Mouse (Mus musculus): ENCODE results near the gene Vcl. TPM values are rescaled to one million over a fixed set of nuclear protein-coding genes. Genes with fewer than 3 reads are reported as not detected.

The Vcl gene
- polyA plus RNA-seq, 1 experiment from 2014 or later, result 43.8 TPM

GRCm38 (mm10) chr14:21048879-21049278 lies 119.7 kb downstream of the Vcl start:
- H3K27ac ChIP-seq (replicated peaks; ENCODE audit: low read depth, low read length), result no peak overlapping the region
- no peak overlapping the region for H3K9ac ChIP-seq (replicated peaks; ENCODE audit: low read length)
- no peak overlapping the region for H3K4me3 ChIP-seq (ENCODE audit: low read depth, low read length)
- no peaks in the 10 kb centered on the region for H3K4me1 ChIP-seq (ENCODE audit: control insufficient read depth, insufficient read depth, low read length)
- peak; percentile 43 for DNase-seq (ENCODE audit: low spot score)
- H3K9me3 ChIP-seq (replicated peaks; ENCODE audit: control insufficient read depth, low read length), result no peaks in the 10 kb centered on the region
- no peak overlapping the region for H3K4me2 ChIP-seq (ENCODE audit: low read depth, low read length)
- no peak for ATAC-seq (replicated peaks; ENCODE audit: insufficient number of reproducible peaks, low FRiP score, low TSS enrichment, low read depth)
- no peaks in the 10 kb centered on the region for H3K36me3 ChIP-seq (replicated peaks; ENCODE audit: control insufficient read depth, insufficient read depth, low read depth, low read length)
- H3K27me3 ChIP-seq (ENCODE audit: control insufficient read depth, insufficient read depth, low read length), result no peaks in the 10 kb centered on the region

GRCm38 (mm10) chr14:21050734-21051133 lies 121.5 kb downstream of the Vcl start:
- H3K9ac ChIP-seq (replicated peaks; ENCODE audit: low read length), result no peak overlapping the region
- 76% methylated on average over 3 of the region's 3 CpGs for WGBS
- DNase-seq (ENCODE audit: low spot score), result peak; percentile 42
- H3K9me3 ChIP-seq (replicated peaks; ENCODE audit: control insufficient read depth, low read length), result no peaks in the 10 kb centered on the region
- no peak overlapping the region for H3K27ac ChIP-seq (replicated peaks; ENCODE audit: low read depth, low read length)
- H3K4me2 ChIP-seq (ENCODE audit: low read depth, low read length), result no peak overlapping the region
- H3K27me3 ChIP-seq (ENCODE audit: control insufficient read depth, insufficient read depth, low read length), result no peaks in the 10 kb centered on the region
- H3K4me1 ChIP-seq (ENCODE audit: control insufficient read depth, insufficient read depth, low read length), result no peaks in the 10 kb centered on the region
- H3K36me3 ChIP-seq (replicated peaks; ENCODE audit: control insufficient read depth, insufficient read depth, low read depth, low read length), result no peaks in the 10 kb centered on the region
- no peak overlapping the region for H3K4me3 ChIP-seq (ENCODE audit: low read depth, low read length)
- ATAC-seq (replicated peaks; ENCODE audit: insufficient number of reproducible peaks, low FRiP score, low TSS enrichment, low read depth), result no peak

DNA sequence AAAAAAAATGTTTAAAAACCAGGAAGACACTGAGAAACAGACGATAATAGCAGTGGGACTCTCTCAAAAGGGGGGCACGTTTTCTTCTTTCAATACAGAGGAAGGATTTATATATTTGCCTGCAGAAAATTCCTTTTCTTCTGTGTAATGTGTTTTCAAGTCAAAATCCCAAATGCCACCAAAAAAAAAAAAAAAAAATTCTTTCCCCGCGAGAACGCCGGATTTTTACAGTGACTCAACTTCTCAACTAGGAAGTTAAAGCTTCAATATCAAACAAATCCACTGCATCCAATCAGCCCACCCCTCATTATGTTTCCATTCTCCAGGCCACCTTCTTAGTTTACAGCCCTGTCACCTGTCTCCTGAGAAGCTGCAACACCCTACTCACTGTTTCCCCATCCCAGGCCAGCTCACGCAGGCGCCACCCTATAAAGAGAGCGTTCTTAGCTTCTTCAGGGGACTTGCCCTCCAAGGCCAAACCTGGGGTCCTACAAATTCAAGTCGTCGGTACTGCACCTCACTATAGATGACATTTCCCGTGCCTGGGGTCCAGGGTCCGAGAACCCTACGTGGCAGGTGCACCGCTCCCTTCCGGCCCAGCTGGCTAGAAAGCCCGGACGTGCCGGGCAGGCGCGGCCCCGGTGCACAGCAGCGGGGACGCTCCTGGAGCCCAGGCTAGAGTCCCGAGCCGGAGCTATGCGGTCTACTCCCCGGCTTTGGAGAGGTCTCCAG lies 122.3 kb downstream of the Vcl start:
- peak overlapping the region; percentile 85 for H3K4me2 ChIP-seq (ENCODE audit: low read depth, low read length)
- 12% methylated on average over 28 of the region's 28 CpGs for WGBS

DNA sequence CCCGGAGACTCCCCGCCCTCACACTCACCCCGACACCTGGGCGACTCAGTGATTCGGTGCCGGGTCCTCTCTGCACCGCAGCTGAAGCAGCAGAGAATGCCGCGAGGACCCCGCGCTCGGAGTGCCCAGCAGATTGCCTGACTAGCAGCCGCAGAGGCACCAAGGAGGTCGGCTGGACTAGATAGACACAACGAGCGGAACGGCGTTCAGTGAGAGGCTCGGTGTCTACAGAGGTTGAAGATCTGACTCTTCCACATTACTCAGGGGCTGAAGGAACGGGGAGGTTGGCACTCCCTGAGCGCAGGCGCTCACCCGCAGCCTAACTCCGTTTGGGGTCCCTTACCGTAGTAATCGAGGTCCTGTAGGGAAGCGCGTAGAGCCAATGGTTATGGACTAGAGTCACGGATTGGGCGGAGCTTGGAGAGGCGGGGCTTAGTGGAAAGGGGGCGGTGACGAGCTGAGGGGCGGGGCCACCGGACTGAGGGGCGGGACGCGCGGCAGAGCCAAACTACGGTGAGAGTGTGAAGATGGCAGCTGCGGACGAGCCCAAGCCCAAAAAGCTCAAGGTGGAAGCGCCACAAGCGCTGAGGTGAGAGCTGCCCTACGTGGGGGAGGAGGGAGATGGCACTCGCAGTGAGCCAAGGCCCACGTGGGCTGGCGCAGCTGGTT lies 123.0 kb downstream of the Vcl start, which contains the start of the genes Ap3m1 and Adk:
Gene Ap3m1 (minus strand): TSS at position 397 of the 669 bp plus-strand sequence.
Gene Adk (plus strand): TSS at position 463 of the 669 bp plus-strand sequence.
- Histone ChIP-seq H3K9ac (replicated peaks; ENCODE audit: low read length) (peak within 1 kb of the TSS; percentile 77), H3K9me3 (replicated peaks; ENCODE audit: control insufficient read depth, low read length) (no peaks in the 10 kb centered on the region), H3K27me3 (ENCODE audit: control insufficient read depth, insufficient read depth, low read length) (no peaks in the 10 kb centered on the region), H3K4me1 (ENCODE audit: control insufficient read depth, insufficient read depth, low read length) (no peaks in the 10 kb centered on the region), H3K4me3 (ENCODE audit: low read depth, low read length) (peak within 1 kb of the TSS; percentile 78), H3K36me3 (replicated peaks; ENCODE audit: control insufficient read depth, insufficient read depth, low read depth, low read length) (no peaks in the 10 kb centered on the region), H3K4me2 (ENCODE audit: low read depth, low read length) (peak within 1 kb of the TSS; percentile 85), H3K27ac (replicated peaks; ENCODE audit: low read depth, low read length) (peak within 1 kb of the TSS; percentile 63)
- DNase-seq (ENCODE audit: low spot score) (peak; percentile 97), ATAC-seq (replicated peaks; ENCODE audit: insufficient number of reproducible peaks, low FRiP score, low TSS enrichment, low read depth) (peak; percentile 96)
- WGBS, result under 1% methylated on average over 48 of the region's 48 CpGs

More for the DNA sequence above, 122.3 kb downstream of the Vcl start:
- Histone ChIP-seq H3K4me1 (ENCODE audit: control insufficient read depth, insufficient read depth, low read length) (no peaks in the 10 kb centered on the region), H3K36me3 (replicated peaks; ENCODE audit: control insufficient read depth, insufficient read depth, low read depth, low read length) (no peaks in the 10 kb centered on the region), H3K27ac (replicated peaks; ENCODE audit: low read depth, low read length) (peak overlapping the region; percentile 63), H3K9me3 (replicated peaks; ENCODE audit: control insufficient read depth, low read length) (no peaks in the 10 kb centered on the region), H3K4me3 (ENCODE audit: low read depth, low read length) (peak overlapping the region; percentile 78), H3K9ac (replicated peaks; ENCODE audit: low read length) (peak overlapping the region; percentile 77), H3K27me3 (ENCODE audit: control insufficient read depth, insufficient read depth, low read length) (no peaks in the 10 kb centered on the region)
- ATAC-seq (replicated peaks; ENCODE audit: insufficient number of reproducible peaks, low FRiP score, low TSS enrichment, low read depth), result peak; percentile 36; the same call in 1 of the 2 replicates
- DNase-seq (ENCODE audit: low spot score), result no peak

- under 1% methylated on average over 25 of the region's 25 CpGs for WGBS
- peak; percentile 85 for ATAC-seq (replicated peaks; ENCODE audit: insufficient number of reproducible peaks, low FRiP score, low TSS enrichment, low read depth)
These were observed 123.6 kb downstream of the Vcl start for GRCm38 (mm10) chr14:21052781-21053130.

GRCm38 (mm10) chr14:21053151-21053550 lies 124.0 kb downstream of the Vcl start:
- Histone ChIP-seq H3K4me2 (ENCODE audit: low read depth, low read length) (peak overlapping the region; percentile 85), H3K4me1 (ENCODE audit: control insufficient read depth, insufficient read depth, low read length) (no peaks in the 10 kb centered on the region), H3K27ac (replicated peaks; ENCODE audit: low read depth, low read length) (no peak overlapping the region), H3K9ac (replicated peaks; ENCODE audit: low read length) (peak overlapping the region; percentile 63), H3K27me3 (ENCODE audit: control insufficient read depth, insufficient read depth, low read length) (no peaks in the 10 kb centered on the region), H3K4me3 (ENCODE audit: low read depth, low read length) (peak overlapping the region; percentile 78), H3K36me3 (replicated peaks; ENCODE audit: control insufficient read depth, insufficient read depth, low read depth, low read length) (no peaks in the 10 kb centered on the region), H3K9me3 (replicated peaks; ENCODE audit: control insufficient read depth, low read length) (no peaks in the 10 kb centered on the region)
- no peak for DNase-seq (ENCODE audit: low spot score)
- 11% methylated on average over 8 of the region's 8 CpGs for WGBS
- ATAC-seq (replicated peaks; ENCODE audit: insufficient number of reproducible peaks, low FRiP score, low TSS enrichment, low read depth), result no peak

More at GRCm38 (mm10) chr14:21052781-21053130, 123.6 kb downstream of the Vcl start:
- Histone ChIP-seq H3K4me3 (ENCODE audit: low read depth, low read length) (peak overlapping the region; percentile 78), H3K36me3 (replicated peaks; ENCODE audit: control insufficient read depth, insufficient read depth, low read depth, low read length) (no peaks in the 10 kb centered on the region), H3K4me1 (ENCODE audit: control insufficient read depth, insufficient read depth, low read length) (no peaks in the 10 kb centered on the region), H3K9me3 (replicated peaks; ENCODE audit: control insufficient read depth, low read length) (no peaks in the 10 kb centered on the region), H3K9ac (replicated peaks; ENCODE audit: low read length) (peak overlapping the region; percentile 63), H3K4me2 (ENCODE audit: low read depth, low read length) (peak overlapping the region; percentile 85), H3K27me3 (ENCODE audit: control insufficient read depth, insufficient read depth, low read length) (no peaks in the 10 kb centered on the region), H3K27ac (replicated peaks; ENCODE audit: low read depth, low read length) (peak overlapping the region; percentile 63; the same call in 1 of the 2 replicates)
- DNase-seq (ENCODE audit: low spot score), result peak; percentile 85

- DNase-seq (ENCODE audit: low spot score) (no peak), ATAC-seq (replicated peaks; ENCODE audit: insufficient number of reproducible peaks, low FRiP score, low TSS enrichment, low read depth) (no peak)
- 48% methylated on average over 7 of the region's 7 CpGs for WGBS
- no peak overlapping the region for H3K27ac ChIP-seq (replicated peaks; ENCODE audit: low read depth, low read length)
- H3K4me3 ChIP-seq (ENCODE audit: low read depth, low read length), result no peak overlapping the region
- H3K9ac ChIP-seq (replicated peaks; ENCODE audit: low read length), result no peak overlapping the region
- H3K27me3 ChIP-seq (ENCODE audit: control insufficient read depth, insufficient read depth, low read length), result no peaks in the 10 kb centered on the region
- H3K36me3 ChIP-seq (replicated peaks; ENCODE audit: control insufficient read depth, insufficient read depth, low read depth, low read length), result no peaks in the 10 kb centered on the region
- H3K4me1 ChIP-seq (ENCODE audit: control insufficient read depth, insufficient read depth, low read length), result no peaks in the 10 kb centered on the region
- H3K4me2 ChIP-seq (ENCODE audit: low read depth, low read length), result no peak overlapping the region
- H3K9me3 ChIP-seq (replicated peaks; ENCODE audit: control insufficient read depth, low read length), result no peaks in the 10 kb centered on the region
These were observed 124.4 kb downstream of the Vcl start for GRCm38 (mm10) chr14:21053586-21053985.

DNA sequence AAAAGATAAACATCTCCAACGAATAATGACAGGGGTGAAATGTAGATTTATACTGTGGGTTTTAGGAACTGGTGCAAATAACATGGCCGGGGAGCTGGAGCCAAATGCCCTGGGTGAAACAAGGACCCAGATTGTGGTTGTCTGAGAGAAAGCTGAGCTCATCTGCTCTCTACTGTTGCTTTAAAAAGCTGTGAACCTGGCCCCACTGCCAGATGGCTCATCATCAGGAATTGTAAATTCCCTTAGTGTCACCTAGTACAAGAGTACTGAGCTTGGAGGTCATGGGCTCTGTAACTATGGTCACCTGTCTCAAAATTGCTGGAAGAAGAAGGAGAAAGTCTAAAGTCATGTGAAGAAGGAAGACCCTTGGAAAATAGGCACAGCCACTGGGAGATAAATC lies 129.8 kb downstream of the Vcl start:
- Histone ChIP-seq H3K4me3 (ENCODE audit: low read depth, low read length) (no peak overlapping the region), H3K9me3 (replicated peaks; ENCODE audit: control insufficient read depth, low read length) (no peaks in the 10 kb centered on the region), H3K4me2 (ENCODE audit: low read depth, low read length) (no peak overlapping the region), H3K36me3 (replicated peaks; ENCODE audit: control insufficient read depth, insufficient read depth, low read depth, low read length) (no peaks in the 10 kb centered on the region), H3K27me3 (ENCODE audit: control insufficient read depth, insufficient read depth, low read length) (no peaks in the 10 kb centered on the region), H3K27ac (replicated peaks; ENCODE audit: low read depth, low read length) (no peak overlapping the region), H3K4me1 (ENCODE audit: control insufficient read depth, insufficient read depth, low read length) (no peaks in the 10 kb centered on the region), H3K9ac (replicated peaks; ENCODE audit: low read length) (no peak overlapping the region)
- no peak for DNase-seq (ENCODE audit: low spot score)
- WGBS, result 86% methylated on average over 2 of the region's 2 CpGs
- no peak for ATAC-seq (replicated peaks; ENCODE audit: insufficient number of reproducible peaks, low FRiP score, low TSS enrichment, low read depth)
